Mouse (Mus musculus) MEL (cell line): ENCODE results near the gene Pygm. TPM values are rescaled to one million over a fixed set of nuclear protein-coding genes. Genes with fewer than 3 reads are reported as not detected.

ENCODE experiments used
- DNase-seq: peaks from one replicate; pipeline ENCODE4 v3.0.0; 2011; ENCODE audit warnings: low read depth, low spot score
- H3K27ac ChIP-seq: 2 replicates; pipeline ENCODE4 v1.5.1; 2012; ENCODE audit warnings: low read depth, mild to moderate bottlenecking, control low read depth, low read length, moderate library complexity; ENCODE audit not compliant: control insufficient read depth
- H3K27me3 ChIP-seq, 2 experiments: fragments of 150-350 bp in 1 of 2; sonication (generic) in 1 of 2; 2 replicates each; pipeline ENCODE4 v1.6.1; 2012; ENCODE audit warnings: low read length in 2 of 2, mild to moderate bottlenecking in 2 of 2, improper control_type of control experiment in 1 of 2, moderate library complexity in 1 of 2; ENCODE audit not compliant: insufficient read depth in 2 of 2, control insufficient read depth in 1 of 2
- H3K36me3 ChIP-seq, 2 experiments: 2 replicates each; pipeline ENCODE4 v1.6.1; 2012 to 2014; ENCODE audit warnings: low read length in 2 of 2, improper control_type of control experiment in 1 of 2, inconsistent platforms in 1 of 2, mild to moderate bottlenecking in 1 of 2; ENCODE audit not compliant: insufficient read depth in 2 of 2, control insufficient read depth in 1 of 2
- H3K4me1 ChIP-seq, 2 experiments: fragments of 150-350 bp in 1 of 2; sonication (generic) in 1 of 2; 2 replicates each; pipeline ENCODE4 v1.6.1; 2012; ENCODE audit warnings: low read length in 2 of 2, improper control_type of control experiment in 1 of 2, mild to moderate bottlenecking in 1 of 2; ENCODE audit not compliant: insufficient read depth in 2 of 2, control insufficient read depth in 1 of 2
- H3K4me3 ChIP-seq, 2 experiments: fragments of 150-350 bp in 1 of 2; sonication (generic) in 1 of 2; 2 replicates each; pipeline ENCODE4 v1.5.1; 2012; ENCODE audit warnings: low read depth in 2 of 2, low read length in 2 of 2, mild to moderate bottlenecking in 2 of 2, moderate library complexity in 2 of 2, control low read depth in 1 of 2, improper control_type of control experiment in 1 of 2; ENCODE audit not compliant: control insufficient read depth in 1 of 2, insufficient read depth in 1 of 2
- H3K79me2 ChIP-seq: 2 replicates; pipeline ENCODE4 v1.6.1; 2012; ENCODE audit warnings: mild to moderate bottlenecking, low read length, moderate library complexity; ENCODE audit not compliant: control insufficient read depth, poor library complexity, insufficient read depth
- H3K9ac ChIP-seq: 2 replicates; pipeline ENCODE4 v1.6.1; 2012; ENCODE audit warnings: low read depth, mild to moderate bottlenecking, control low read depth, low read length, moderate library complexity; ENCODE audit not compliant: control insufficient read depth, poor library complexity, severe bottlenecking
- H3K9me3 ChIP-seq: fragments of 150-350 bp; sonication (generic); replicated peaks from 2 replicates; pipeline ENCODE4 v1.6.1; 2012; ENCODE audit warnings: mild to moderate bottlenecking, low read length, improper control_type of control experiment, moderate library complexity; ENCODE audit not compliant: insufficient read depth
- CTCF ChIP-seq, 3 experiments: IDR thresholded peaks in 2 of 3; conservative IDR thresholded peaks in 1 of 3; 2 replicates each; pipeline ENCODE4 v1.5.1; 2011 to 2012; ENCODE audit warnings: low read length in 3 of 3, low read depth in 2 of 3, mild to moderate bottlenecking in 2 of 3, improper control_type of control experiment in 1 of 3, inconsistent platforms in 1 of 3, mixed read lengths in 1 of 3, moderate library complexity in 1 of 3; ENCODE audit not compliant: control insufficient read depth in 1 of 3, insufficient read depth in 1 of 3, poor library complexity in 1 of 3, severe bottlenecking in 1 of 3
- ELF1 ChIP-seq: IDR thresholded peaks from 2 replicates; pipeline ENCODE4 v1.6.1; 2014; ENCODE audit warnings: low read depth, mild to moderate bottlenecking, inconsistent platforms, low read length, improper control_type of control experiment, moderate library complexity
- EP300 ChIP-seq, 2 experiments: IDR thresholded peaks; 2 replicates each; pipeline ENCODE4 v1.6.1; 2011; ENCODE audit warnings: improper control_type of control experiment in 2 of 2, low read length in 2 of 2, low read depth in 1 of 2, mild to moderate bottlenecking in 1 of 2
- GABPA ChIP-seq: IDR thresholded peaks from 2 replicates; pipeline ENCODE4 v1.6.1; 2012; ENCODE audit warnings: low read depth, mild to moderate bottlenecking, inconsistent platforms, low read length, improper control_type of control experiment, moderate library complexity
- HCFC1 ChIP-seq: IDR thresholded peaks from 2 replicates; pipeline ENCODE4 v1.6.1; 2012; ENCODE audit warnings: low read depth, mild to moderate bottlenecking, inconsistent platforms, low read length, improper control_type of control experiment, moderate library complexity
- JUND ChIP-seq: IDR thresholded peaks from 2 replicates; pipeline ENCODE4 v1.6.1; 2011; ENCODE audit warnings: low read depth, mild to moderate bottlenecking, improper control_type of control experiment, low read length
- KAT2A ChIP-seq: conservative IDR thresholded peaks from 2 replicates; pipeline ENCODE4 v1.6.1; 2012; ENCODE audit warnings: low read depth, low read length, improper control_type of control experiment, inconsistent platforms
- MAX ChIP-seq: IDR thresholded peaks from 2 replicates; pipeline ENCODE4 v1.6.1; 2011; ENCODE audit warnings: low read length, improper control_type of control experiment
- MEF2A ChIP-seq: IDR thresholded peaks from 2 replicates; pipeline ENCODE4 v1.6.1; 2014; ENCODE audit warnings: low read depth, mild to moderate bottlenecking, inconsistent platforms, low read length, improper control_type of control experiment; ENCODE audit not compliant: poor library complexity, insufficient replicate concordance, severe bottlenecking; ENCODE audit errors: extremely low read depth
- MXI1 ChIP-seq: IDR thresholded peaks from 2 replicates; pipeline ENCODE4 v1.6.1; 2011; ENCODE audit warnings: mild to moderate bottlenecking, low read depth, low read length, improper control_type of control experiment
- MYB ChIP-seq: IDR thresholded peaks from 2 replicates; pipeline ENCODE4 v1.6.1; 2011; ENCODE audit warnings: mild to moderate bottlenecking, low read depth, low read length, improper control_type of control experiment
- MYC ChIP-seq: IDR thresholded peaks from 2 replicates; pipeline ENCODE4 v1.6.1; 2011; ENCODE audit warnings: low read depth, mild to moderate bottlenecking, low read length, improper control_type of control experiment, moderate library complexity
- NRF1 ChIP-seq: IDR thresholded peaks from 2 replicates; pipeline ENCODE4 v1.6.1; 2014; ENCODE audit warnings: low read depth, mild to moderate bottlenecking, inconsistent platforms, low read length, improper control_type of control experiment, moderate library complexity; ENCODE audit not compliant: poor library complexity, insufficient read depth, severe bottlenecking
- POLR2A ChIP-seq, 2 experiments: IDR thresholded peaks; 2 replicates each; pipeline ENCODE4 v1.6.1; 2011 to 2012; ENCODE audit warnings: low read length in 2 of 2, mild to moderate bottlenecking in 2 of 2, control low read depth in 1 of 2, improper control_type of control experiment in 1 of 2, low read depth in 1 of 2, moderate library complexity in 1 of 2; ENCODE audit not compliant: control insufficient read depth in 1 of 2, insufficient read depth in 1 of 2, poor library complexity in 1 of 2
- POLR2AphosphoS2 ChIP-seq: IDR thresholded peaks from 2 replicates; pipeline ENCODE4 v1.6.1; 2011; ENCODE audit warnings: low read length, improper control_type of control experiment
- POLR2AphosphoS5 ChIP-seq: IDR thresholded peaks from 2 replicates; pipeline ENCODE4 v1.6.1; 2012; ENCODE audit warnings: low read depth, borderline replicate concordance, mild to moderate bottlenecking, inconsistent platforms, low read length, moderate library complexity, mixed read lengths
- RAD21 ChIP-seq: IDR thresholded peaks from 2 replicates; pipeline ENCODE4 v1.6.1; 2011; ENCODE audit warnings: mild to moderate bottlenecking, low read depth, low read length, improper control_type of control experiment
- RCOR1 ChIP-seq: IDR thresholded peaks from 2 replicates; pipeline ENCODE4 v1.6.1; 2012; ENCODE audit warnings: low read depth, mild to moderate bottlenecking, inconsistent platforms, low read length, improper control_type of control experiment
- TAL1 ChIP-seq: IDR thresholded peaks from 2 replicates; pipeline ENCODE4 v1.6.1; 2012; ENCODE audit warnings: mild to moderate bottlenecking, inconsistent platforms, low read length, moderate library complexity, mixed read lengths
- TBP ChIP-seq: IDR thresholded peaks from 2 replicates; pipeline ENCODE4 v1.8.0; 2011; ENCODE audit warnings: low read depth, low read length, improper control_type of control experiment
- USF1 ChIP-seq: IDR thresholded peaks from 2 replicates; pipeline ENCODE4 v1.6.1; 2014; ENCODE audit warnings: low read depth, mild to moderate bottlenecking, inconsistent platforms, low read length, improper control_type of control experiment, moderate library complexity
- USF2 ChIP-seq, 2 experiments: IDR thresholded peaks; 2 replicates each; pipeline ENCODE4 v1.6.1; 2011 to 2012; ENCODE audit warnings: improper control_type of control experiment in 2 of 2, low read length in 2 of 2, borderline replicate concordance in 1 of 2, inconsistent platforms in 1 of 2, low read depth in 1 of 2, mild to moderate bottlenecking in 1 of 2; ENCODE audit not compliant: insufficient read depth in 1 of 2
- ZC3H11A ChIP-seq: IDR thresholded peaks from 2 replicates; pipeline ENCODE4 v1.6.1; 2012; ENCODE audit warnings: low read depth, mild to moderate bottlenecking, inconsistent platforms, low read length, improper control_type of control experiment
- ZKSCAN1 ChIP-seq: IDR thresholded peaks from 2 replicates; pipeline ENCODE4 v1.6.1; 2012; ENCODE audit warnings: low read depth, mild to moderate bottlenecking, inconsistent platforms, low read length, improper control_type of control experiment, moderate library complexity
- ZMIZ1 ChIP-seq: IDR thresholded peaks from 2 replicates; pipeline ENCODE4 v1.6.1; 2012; ENCODE audit warnings: low read depth, mild to moderate bottlenecking, inconsistent platforms, low read length, improper control_type of control experiment, moderate library complexity
- ZNF384 ChIP-seq: IDR thresholded peaks from 2 replicates; pipeline ENCODE4 v1.6.1; 2012; ENCODE audit warnings: low read depth, mild to moderate bottlenecking, inconsistent platforms, low read length, improper control_type of control experiment
- polyA plus RNA-seq, 2 experiments: library from polyadenylated mRNA; stranded (reverse) in 1 of 2; unstranded in 1 of 2; fragments of >175 nt in 1 of 2; fragments of >200 nt in 1 of 2; gene quantifications; 2 replicates each; pipeline versions ENCODE4 v1.2.1 to v1.2.4; 2012; ENCODE audit warnings: low replicate concordance in 2 of 2, low read depth in 1 of 2; ENCODE audit not compliant: insufficient read length in 2 of 2, insufficient read depth in 1 of 2, missing spikeins in 1 of 2
- total RNA-seq: library from RNA; depleted of rRNA; stranded (reverse); fragments of 300-350 nt; gene quantifications from 2 replicates; pipeline ENCODE4 v1.2.3, GENCODE M21; 2012

Pygm gene
- total and polyA plus RNA-seq, 3 experiments, result 0.73 to 3.3 TPM; not detected in 1

DNA sequence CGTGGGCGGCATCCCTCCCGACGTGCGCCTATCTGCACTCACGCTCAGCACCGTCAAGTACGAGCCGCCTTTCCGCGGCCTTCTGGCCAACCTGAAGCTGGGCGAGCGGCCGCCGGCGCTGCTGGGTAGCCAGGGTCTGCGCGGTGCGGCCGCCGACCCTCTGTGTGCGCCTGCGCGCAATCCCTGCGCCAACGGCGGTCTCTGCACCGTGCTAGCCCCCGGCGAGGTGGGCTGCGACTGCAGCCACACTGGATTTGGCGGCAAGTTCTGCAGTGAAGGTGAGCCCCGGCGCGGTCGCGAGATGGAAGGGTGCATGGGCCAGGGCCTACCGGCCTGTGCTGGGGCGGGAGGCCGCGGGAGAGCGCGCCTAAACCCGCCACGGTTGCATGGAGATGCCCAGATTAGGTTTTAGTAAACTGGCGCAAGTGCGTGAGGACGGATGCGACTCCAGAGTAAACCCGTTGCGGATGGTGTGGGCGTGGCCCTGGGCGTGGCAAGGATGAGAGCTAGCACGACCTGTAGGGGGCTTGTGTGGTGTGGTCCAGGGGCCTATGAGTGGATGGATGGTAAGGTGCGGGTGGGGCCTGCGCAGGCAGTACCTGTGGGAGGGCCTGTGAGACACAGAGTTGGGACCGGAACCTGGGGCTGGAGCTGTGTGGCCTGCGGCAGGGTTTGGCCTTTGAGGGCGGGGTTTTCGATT lies 44.5 kb downstream of the Pygm start:
- Histone ChIP-seq H3K36me3 (no peaks in the 10 kb centered on the region), H3K9ac (no peak overlapping the region), H3K4me1 (no peaks in the 10 kb centered on the region), H3K79me2 (no peaks in the 10 kb centered on the region), H3K4me3 (no peak overlapping the region), H3K27ac (no peak overlapping the region), H3K27me3 (no peaks in the 10 kb centered on the region; a peak in 1 of 4 replicates), H3K9me3 (no peaks in the 10 kb centered on the region)
- TF ChIP-seq MYC (no peak), RAD21 (no peak), JUND (no peak), NRF1 (no peak), MEF2A (no peak), ZKSCAN1 (no peak), POLR2A (IDR thresholded peaks at IDR 0.05; ENCODE audit: control insufficient read depth in 1 of 2, insufficient read depth in 1 of 2, low read depth in 1 of 2, low read length in 2 of 2, poor library complexity in 1 of 2) (no peak), TAL1 (no peak), POLR2AphosphoS5 (no peak), ELF1 (no peak), MAX (no peak), HCFC1 (no peak), ZMIZ1 (no peak), TBP (no peak), POLR2AphosphoS2 (no peak), MXI1 (no peak), RCOR1 (no peak), MYB (no peak), CTCF (IDR thresholded peaks at IDR 0.05 in 2 of 3, conservative IDR thresholded peaks at IDR 0.05 in 1 of 3; ENCODE audit: control insufficient read depth in 1 of 3, insufficient read depth in 1 of 3, low read depth in 2 of 3, low read length in 3 of 3, poor library complexity in 1 of 3, severe bottlenecking in 1 of 3) (no peak)
- no peak for DNase-seq

DNA sequence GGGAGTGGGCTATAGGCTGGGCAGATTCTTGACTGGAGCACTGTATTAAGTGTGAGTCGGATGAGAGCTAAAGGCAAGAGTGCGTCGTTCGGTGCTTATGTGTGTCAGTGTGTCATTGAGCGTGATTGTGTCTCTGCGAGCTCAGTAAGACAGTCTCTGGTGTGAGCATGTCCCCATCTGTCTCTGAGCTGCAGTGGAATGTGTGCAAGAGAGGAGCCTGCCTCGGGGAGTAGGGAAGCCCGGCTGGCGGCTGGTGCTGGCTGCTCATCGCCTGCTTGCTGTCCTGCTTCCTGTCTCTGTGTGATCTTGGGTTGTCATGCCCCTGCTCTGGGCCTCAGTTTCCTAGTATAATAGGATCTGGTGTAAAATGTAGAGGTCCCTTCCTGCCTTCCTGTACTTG lies 58.8 kb downstream of the Pygm start:
- H3K36me3 ChIP-seq, result no peaks in the 10 kb centered on the region
- TF ChIP-seq GABPA, result no peak
- no peak for TF ChIP-seq USF2 (IDR thresholded peaks at IDR 0.05; ENCODE audit: borderline replicate concordance in 1 of 2, insufficient read depth in 1 of 2, low read depth in 1 of 2, low read length in 2 of 2)
- TF ChIP-seq ZNF384, result no peak
- no peak for TF ChIP-seq EP300 (IDR thresholded peaks at IDR 0.05; ENCODE audit: low read depth in 1 of 2, low read length in 2 of 2)
- TF ChIP-seq USF1, result no peak
- no peak for TF ChIP-seq ZC3H11A
- TF ChIP-seq KAT2A, result no peak

More for the DNA sequence above, 58.8 kb downstream of the Pygm start:
- no peaks in the 10 kb centered on the region for H3K9me3 ChIP-seq
- no peaks in the 10 kb centered on the region; a peak in 1 of 4 replicates for H3K27me3 ChIP-seq
- no peak overlapping the region for H3K4me3 ChIP-seq
- no peak for DNase-seq
- H3K27ac ChIP-seq, result no peak overlapping the region
- no peaks in the 10 kb centered on the region for H3K4me1 ChIP-seq
- no peaks in the 10 kb centered on the region for H3K79me2 ChIP-seq
- H3K9ac ChIP-seq, result no peak overlapping the region
